Mouse (Mus musculus) limb, embryonic 14.5 days (tissue): ENCODE results near the gene Pcsk6. TPM values are rescaled to one million over a fixed set of nuclear protein-coding genes. Genes with fewer than 3 reads are reported as not detected.
A peak's percentile ranks its signal among the peaks of the same experiment; 100 is the strongest.

Source experiments
- ATAC-seq: fragments of 200-750 bp; cut with Nextera tagmentation; 2 replicates; pipeline ENCODE4 v1.8.0; 2017; ENCODE audit warnings: low read depth, moderate number of reproducible peaks, moderate TSS enrichment; ENCODE audit not compliant: low FRiP score
- DNase-seq: peaks from one replicate; pipeline ENCODE4 v3.0.0-alpha.2; 2015; ENCODE audit warnings: low spot score
- H3K27ac ChIP-seq: fragments of 300-500 bp; sonication (generic); replicated peaks from 2 replicates; pipeline ENCODE4 v1.5.1; 2014; ENCODE audit warnings: low read depth, mild to moderate bottlenecking, low read length, moderate library complexity, mixed read lengths
- H3K27me3 ChIP-seq: fragments of 300-500 bp; sonication (generic); 2 replicates; pipeline ENCODE4 v1.6.1; 2014; ENCODE audit warnings: low read length, mixed read lengths; ENCODE audit not compliant: control insufficient read depth, insufficient read depth
- H3K36me3 ChIP-seq: fragments of 300-500 bp; sonication (generic); 2 replicates; pipeline ENCODE4 v1.6.1; 2014; ENCODE audit warnings: mild to moderate bottlenecking, low read length, moderate library complexity, mixed read lengths; ENCODE audit not compliant: control insufficient read depth, insufficient read depth
- H3K4me1 ChIP-seq: fragments of 300-500 bp; sonication (generic); 2 replicates; pipeline ENCODE4 v1.6.1; 2014; ENCODE audit warnings: antibody characterized with exemption, low read length, mixed read lengths; ENCODE audit not compliant: control insufficient read depth, insufficient read depth
- H3K4me2 ChIP-seq: fragments of 300-500 bp; sonication (generic); replicated peaks from 2 replicates; pipeline ENCODE4 v1.6.1; 2014; ENCODE audit warnings: low read depth, mild to moderate bottlenecking, low read length, moderate library complexity; ENCODE audit not compliant: severe bottlenecking
- H3K4me3 ChIP-seq: fragments of 300-500 bp; sonication (generic); replicated peaks from 2 replicates; pipeline ENCODE4 v1.5.1; 2014; ENCODE audit warnings: low read length
- H3K9ac ChIP-seq: fragments of 300-500 bp; sonication (generic); 2 replicates; pipeline ENCODE4 v1.6.1; 2014; ENCODE audit warnings: mild to moderate bottlenecking, low read depth, low read length, moderate library complexity; ENCODE audit not compliant: severe bottlenecking
- H3K9me3 ChIP-seq: fragments of 300-500 bp; sonication (generic); 2 replicates; pipeline ENCODE4 v1.6.1; 2016; ENCODE audit warnings: low read length; ENCODE audit not compliant: control insufficient read depth
- POLR2A ChIP-seq: fragments of 200-500 bp; IDR thresholded peaks from 2 replicates; pipeline ENCODE4 v1.8.0; 2012; ENCODE audit warnings: inconsistent platforms, mild to moderate bottlenecking, moderate library complexity, borderline replicate concordance; ENCODE audit not compliant: insufficient read depth, insufficient read length; ENCODE audit errors: extremely low read depth
- WGBS: fragments of 180-500 bp; shearing (Covaris S2); extraction: QIAGEN DNeasy Blood & Tissue Kit; methylation state at CpG from one replicate; pipeline ENCODE4 v1.1.7; 2014; 5-methylcytosine and 5-hydroxymethylcytosine counted together
- polyA plus RNA-seq, 2 experiments: library from polyadenylated mRNA; depleted of rRNA in 1 of 2; stranded (reverse) in 1 of 2; unstranded in 1 of 2; fragments of >200 nt; fragmentation: Nextera tagmentation in 1 of 2; extraction: Ambion mirVana in 1 of 2; gene quantifications; 2 replicates each; pipeline versions ENCODE4 v1.2.1 to v1.2.3; 2012 to 2014

Gene Pcsk6
- polyA plus RNA-seq, 2 experiments = 15.2 to 34.1 TPM

DNA sequence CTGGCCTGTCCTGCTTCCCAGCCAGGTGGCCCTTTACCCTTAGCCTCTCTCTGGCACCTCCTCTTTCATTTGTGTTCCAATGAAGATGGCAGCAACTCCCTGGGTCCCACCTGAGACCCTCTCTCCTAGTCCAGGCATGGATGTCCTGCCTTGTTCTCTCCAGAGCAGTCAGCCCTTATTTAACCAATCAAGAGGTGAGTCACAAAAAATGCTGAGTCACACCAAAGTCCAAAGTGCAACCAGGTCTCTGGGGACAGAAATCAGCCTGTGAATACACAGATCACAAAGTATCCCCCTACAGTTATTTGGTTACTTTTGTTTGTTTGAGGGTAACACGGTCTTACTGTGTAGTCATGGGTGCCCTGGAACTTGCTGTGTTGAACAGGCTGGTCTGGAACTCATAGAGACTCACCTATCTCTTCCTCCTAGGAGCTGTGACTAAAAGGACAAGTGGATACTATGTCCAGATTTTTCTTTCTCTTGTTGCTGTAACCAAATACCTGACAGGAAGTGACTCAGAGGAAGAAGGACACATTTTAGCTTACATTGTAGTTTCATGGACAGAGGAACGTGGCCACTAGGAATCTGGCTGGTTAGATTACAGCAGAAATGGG is 38.9 kb upstream of the Pcsk6 start:
- no peak for ATAC-seq
- WGBS = 69% methylated on average over 2 of the region's 2 CpGs
- no peaks in the 10 kb centered on the region for H3K9me3 ChIP-seq

DNA sequence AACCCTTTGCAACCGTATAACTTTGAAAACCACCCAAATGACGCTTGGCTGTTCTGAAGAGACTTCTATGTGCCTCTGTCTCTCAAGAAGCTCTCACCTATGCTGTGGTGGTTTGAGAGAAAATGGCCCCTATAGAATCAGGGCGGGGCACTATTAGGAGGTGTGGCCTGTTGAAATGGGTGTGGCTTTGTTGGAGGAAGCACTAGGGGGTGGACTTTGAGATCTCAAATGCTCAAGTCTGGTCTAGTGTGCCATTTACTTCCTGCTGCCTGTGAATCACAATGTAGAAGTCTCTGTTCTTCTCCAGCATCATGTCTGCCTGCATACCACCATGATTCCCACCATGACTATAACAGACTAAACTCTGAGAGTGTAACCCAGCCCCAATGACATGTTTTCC is 21.8 kb upstream of the Pcsk6 start:
- Histone ChIP-seq H3K4me3 (no peak overlapping the region), H3K36me3 (no peaks in the 10 kb centered on the region), H3K9ac (no peak overlapping the region), H3K4me1 (no peaks in the 10 kb centered on the region), H3K27me3 (no peaks in the 10 kb centered on the region), H3K4me2 (no peak overlapping the region), H3K9me3 (peaks cover 10% of the 10 kb centered on the region; the same call in 1 of the 2 replicates), H3K27ac (no peak overlapping the region)
- no peak for TF ChIP-seq POLR2A
- no peak for DNase-seq
- ATAC-seq = no peak
- 90% methylated on average over 3 of the region's 3 CpGs for WGBS

More for the DNA sequence above, 38.9 kb upstream of the Pcsk6 start:
- no peaks in the 10 kb centered on the region for H3K36me3 ChIP-seq
- no peak for DNase-seq
- no peak for TF ChIP-seq POLR2A
- H3K4me3 ChIP-seq = no peak overlapping the region
- H3K4me2 ChIP-seq = no peak overlapping the region
- H3K9ac ChIP-seq = no peak overlapping the region
- H3K27ac ChIP-seq = no peak overlapping the region
- H3K4me1 ChIP-seq = no peaks in the 10 kb centered on the region
- H3K27me3 ChIP-seq = no peaks in the 10 kb centered on the region

- ATAC-seq (no peak), DNase-seq (no peak)
- no peaks in the 10 kb centered on the region for H3K4me1 ChIP-seq
- no peak for TF ChIP-seq POLR2A
- no peak overlapping the region for H3K4me3 ChIP-seq
- H3K27me3 ChIP-seq = no peaks in the 10 kb centered on the region
- H3K9me3 ChIP-seq = peaks cover 12% of the 10 kb centered on the region; the same call in 1 of the 2 replicates
- H3K27ac ChIP-seq = no peak overlapping the region
- 48% methylated on average over 2 of the region's 2 CpGs for WGBS
- H3K4me2 ChIP-seq = no peak overlapping the region
- H3K9ac ChIP-seq = no peak overlapping the region
- no peaks in the 10 kb centered on the region for H3K36me3 ChIP-seq
Observed at GRCm38 (mm10) chr7:65843210-65843609, 18.3 kb upstream of the Pcsk6 start.

DNA sequence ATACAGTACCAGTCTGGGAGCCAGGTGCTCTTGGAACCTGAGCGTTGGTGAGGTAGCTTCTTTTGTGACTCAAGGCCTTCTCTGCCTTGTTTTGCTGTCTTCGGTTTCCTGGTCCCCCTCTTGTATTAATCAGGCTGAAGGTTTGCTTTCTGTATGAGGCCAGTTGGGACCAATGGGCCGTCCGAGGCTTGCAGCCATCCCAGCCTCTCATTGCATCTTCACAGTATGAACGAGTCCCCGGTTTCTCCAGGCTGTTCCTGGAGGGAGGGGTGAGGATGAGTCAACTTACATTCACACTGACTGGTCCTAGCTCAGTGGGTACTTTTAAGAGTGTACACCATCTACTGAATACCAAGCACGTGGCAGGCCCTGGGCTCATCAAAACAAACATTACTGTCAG is 553 bp upstream of the Pcsk6 start:
- H3K36me3 ChIP-seq = no peaks in the 10 kb centered on the region
- no peak overlapping the region for H3K4me3 ChIP-seq
- 65% methylated on average over 7 of the region's 7 CpGs for WGBS
- H3K9me3 ChIP-seq = no peaks in the 10 kb centered on the region
- peaks cover 7% of the 10 kb centered on the region; the same call in 1 of the 2 replicates for H3K27me3 ChIP-seq
- H3K4me2 ChIP-seq = no peak overlapping the region
- H3K4me1 ChIP-seq = peaks cover 10% of the 10 kb centered on the region
- H3K27ac ChIP-seq = no peak overlapping the region
- ATAC-seq (no peak), DNase-seq (no peak)
- no peak for TF ChIP-seq POLR2A
- H3K9ac ChIP-seq = no peak overlapping the region

DNA sequence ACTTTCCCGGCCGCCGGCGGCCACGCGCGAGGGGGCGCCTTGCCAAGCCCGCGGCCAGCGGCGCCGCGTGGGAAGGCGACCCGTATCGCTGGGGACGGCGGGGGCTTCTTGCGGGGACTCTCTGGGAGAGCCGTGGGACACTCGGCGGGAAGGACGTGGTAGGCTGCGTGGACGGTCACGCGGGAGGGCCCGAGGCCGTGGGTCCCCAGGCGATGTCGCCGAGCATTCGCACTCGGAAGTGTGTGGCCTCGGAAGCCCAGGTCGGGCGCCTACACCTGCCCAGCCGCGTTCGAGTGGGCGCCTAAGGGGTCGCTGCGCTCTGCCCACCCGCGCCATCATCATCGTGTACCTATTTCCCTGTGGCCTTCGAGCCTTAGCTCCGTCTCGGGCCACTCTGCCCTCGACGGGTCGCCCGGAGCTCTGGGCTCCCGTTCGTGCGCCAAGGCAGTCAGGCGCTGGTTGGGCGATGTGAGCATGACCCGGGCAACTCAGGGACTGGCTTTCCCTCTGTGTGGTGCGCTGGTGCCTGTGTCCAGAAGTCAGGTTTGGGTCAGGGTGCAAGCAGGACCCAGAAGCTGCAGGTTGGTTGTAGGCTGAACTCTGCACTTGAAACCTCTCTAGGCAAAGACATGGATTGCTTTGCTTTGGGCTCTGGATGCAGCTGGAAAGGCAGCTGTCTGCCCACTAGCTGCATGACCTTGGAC is 1.1 kb downstream of the Pcsk6 start:
- Histone ChIP-seq H3K4me2 (peak overlapping the region; percentile 98), H3K27ac (0 out of 2 replicates have a peak overlapping the region, but pooled peaks have one; percentile 13), H3K9me3 (no peaks in the 10 kb centered on the region), H3K4me3 (peak overlapping the region; percentile 65), H3K9ac (peak overlapping the region; percentile 68), H3K4me1 (peaks cover 10% of the 10 kb centered on the region), H3K36me3 (no peaks in the 10 kb centered on the region), H3K27me3 (peaks cover 7% of the 10 kb centered on the region; the same call in 1 of the 2 replicates)
- DNase-seq = no peak
- ATAC-seq = no peak; the same call in 1 of the 2 replicates
- WGBS = 1% methylated on average over 32 of the region's 61 CpGs
- no peak for TF ChIP-seq POLR2A
